Mouse (Mus musculus) CH12.LX (cell line): ENCODE measurements at regions not wholly inside any gene's neighbourhood (a gene's known extent, or its start where the extent isn't known, plus 50 kb on each side); places are given as distances from the start of the nearest gene placed in this dataset.

ENCODE experiments used
- CHD1 ChIP-seq: IDR thresholded peaks from 2 replicates; pipeline ENCODE4 v1.6.1; 2012; ENCODE audit warnings: low read depth, low read length, improper control_type of control experiment, inconsistent platforms
- CHD2 ChIP-seq: IDR thresholded peaks from 2 replicates; pipeline ENCODE4 v1.6.1; 2011; ENCODE audit warnings: low read length, improper control_type of control experiment
- ELF1 ChIP-seq: IDR thresholded peaks from 2 replicates; pipeline ENCODE4 v1.6.1; 2014; ENCODE audit warnings: low read depth, mild to moderate bottlenecking, inconsistent platforms, low read length, improper control_type of control experiment
- EP300 ChIP-seq: IDR thresholded peaks from 2 replicates; pipeline ENCODE4 v1.6.1; 2011; ENCODE audit warnings: low read length, improper control_type of control experiment
- JUND ChIP-seq: conservative IDR thresholded peaks from 2 replicates; pipeline ENCODE4 v1.6.1; 2011; ENCODE audit warnings: low read depth, low read length, improper control_type of control experiment
- KAT2A ChIP-seq: IDR thresholded peaks from 2 replicates; pipeline ENCODE4 v1.6.1; 2012; ENCODE audit warnings: low read length, improper control_type of control experiment, inconsistent platforms; ENCODE audit not compliant: insufficient replicate concordance
- MAZ ChIP-seq: IDR thresholded peaks from 2 replicates; pipeline ENCODE4 v1.6.1; 2012; ENCODE audit warnings: low read depth, mild to moderate bottlenecking, inconsistent platforms, low read length, improper control_type of control experiment, moderate library complexity
- MYC ChIP-seq: IDR thresholded peaks from 2 replicates; pipeline ENCODE4 v1.6.1; 2011; ENCODE audit warnings: low read depth, mild to moderate bottlenecking, improper control_type of control experiment, low read length
- PAX5 ChIP-seq: IDR thresholded peaks from 2 replicates; pipeline ENCODE4 v1.6.1; 2012; ENCODE audit warnings: low read length, inconsistent platforms, mixed read lengths
- USF1 ChIP-seq: IDR thresholded peaks from 2 replicates; pipeline ENCODE4 v1.6.1; 2014; ENCODE audit warnings: low read depth, mild to moderate bottlenecking, inconsistent platforms, low read length, improper control_type of control experiment
- ZC3H11A ChIP-seq: IDR thresholded peaks from 2 replicates; pipeline ENCODE4 v1.6.1; 2012; ENCODE audit warnings: low read depth, mild to moderate bottlenecking, inconsistent platforms, low read length, improper control_type of control experiment
- ZNF384 ChIP-seq: IDR thresholded peaks from 2 replicates; pipeline ENCODE4 v1.6.1; 2012; ENCODE audit warnings: low read depth, low read length, improper control_type of control experiment, inconsistent platforms

GRCm38 (mm10) chr9:113019576-113019975 is 688.5 kb downstream of the Pdcd6ip start:
- TF ChIP-seq ZNF384, result no peak
- TF ChIP-seq PAX5, result no peak
- TF ChIP-seq USF1, result no peak
- TF ChIP-seq KAT2A, result no peak
- TF ChIP-seq ZC3H11A, result no peak
- TF ChIP-seq MAZ, result no peak
- TF ChIP-seq CHD2, result no peak
- no peak for TF ChIP-seq JUND
- TF ChIP-seq CHD1, result no peak
- TF ChIP-seq EP300, result no peak
- no peak for TF ChIP-seq ELF1
- no peak for TF ChIP-seq MYC
